Mouse (Mus musculus) heart, embryonic 16.5 days (tissue): ENCODE measurements around the gene Krtap2-4. TPM values are rescaled to one million over a fixed set of nuclear protein-coding genes. Genes with fewer than 3 reads are reported as not detected.

Experiments
- ATAC-seq: fragments of 200-750 bp; cut with Nextera tagmentation; replicated peaks from 2 replicates; pipeline ENCODE4 v1.8.0; 2017; ENCODE audit warnings: moderate number of reproducible peaks; ENCODE audit not compliant: insufficient read depth, low FRiP score; ENCODE audit errors: extremely low read depth
- H3K27ac ChIP-seq: fragments of 300-500 bp; sonication (generic); 2 replicates; pipeline ENCODE4 v1.5.1; 2014; ENCODE audit warnings: mild to moderate bottlenecking, low read length, control low read depth, moderate library complexity
- H3K27me3 ChIP-seq: fragments of 300-500 bp; sonication (generic); 2 replicates; pipeline ENCODE4 v1.6.1; 2014; ENCODE audit warnings: low read length, mixed read lengths; ENCODE audit not compliant: control insufficient read depth, insufficient read depth
- H3K36me3 ChIP-seq: fragments of 300-500 bp; sonication (generic); 2 replicates; pipeline ENCODE4 v1.6.1; 2014; ENCODE audit not compliant: control insufficient read depth, insufficient read depth
- H3K4me1 ChIP-seq: fragments of 300-500 bp; sonication (generic); 2 replicates; pipeline ENCODE4 v1.6.1; 2014; ENCODE audit warnings: low read length, mixed read lengths; ENCODE audit not compliant: control insufficient read depth, insufficient read depth
- H3K4me2 ChIP-seq: fragments of 300-500 bp; sonication (generic); 2 replicates; pipeline ENCODE4 v1.6.1; 2014; ENCODE audit warnings: low read depth, mild to moderate bottlenecking, control low read depth, low read length
- H3K4me3 ChIP-seq: fragments of 300-500 bp; sonication (generic); 2 replicates; pipeline ENCODE4 v1.5.1; 2014; ENCODE audit warnings: mild to moderate bottlenecking, control low read depth, low read length
- H3K9ac ChIP-seq: fragments of 300-500 bp; sonication (generic); 2 replicates; pipeline ENCODE4 v1.6.1; 2014; ENCODE audit warnings: low read length, control low read depth
- H3K9me3 ChIP-seq: fragments of 300-500 bp; sonication (generic); replicated peaks from 2 replicates; pipeline ENCODE4 v1.6.1; 2016; ENCODE audit warnings: low read length; ENCODE audit not compliant: control insufficient read depth
- WGBS: fragments of 180-500 bp; shearing (Covaris S2); extraction: QIAGEN DNeasy Blood & Tissue Kit; methylation state at CpG from one replicate; pipeline ENCODE4 v1.1.7; 2014; 5-methylcytosine and 5-hydroxymethylcytosine counted together
- polyA plus RNA-seq: library from polyadenylated mRNA; unstranded; fragments of >200 nt; fragmentation: Nextera tagmentation; extraction: Ambion mirVana; gene quantifications from 2 replicates; pipeline ENCODE4 v1.2.1, GENCODE M21; 2015

Krtap2-4 gene
- polyA plus RNA-seq, 1 experiment from 2014 or later = not detected

DNA sequence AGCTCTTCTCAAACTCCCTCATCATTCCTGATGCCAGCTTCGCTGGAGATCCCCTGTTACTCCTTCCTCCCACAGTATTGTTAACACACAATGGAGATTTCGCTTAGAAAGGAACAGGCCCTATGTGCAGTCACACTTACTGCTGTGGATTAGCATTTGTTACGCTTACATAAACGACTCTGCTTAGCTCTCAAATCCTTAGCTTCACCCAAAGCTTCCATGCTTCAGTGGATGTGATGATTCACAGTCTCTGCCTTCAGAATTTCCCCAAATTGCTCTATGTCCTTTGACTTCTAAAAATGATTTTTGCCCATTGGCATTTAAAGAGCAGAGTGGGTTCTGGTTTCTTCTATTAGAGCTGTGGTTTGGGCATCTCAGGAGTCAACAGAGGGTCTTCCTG is 41.5 kb downstream of the Krtap2-4 start:
- Histone ChIP-seq H3K36me3 (no peaks in the 10 kb centered on the region), H3K9ac (no peak overlapping the region), H3K4me1 (no peaks in the 10 kb centered on the region), H3K4me2 (no peak overlapping the region), H3K9me3 (no peaks in the 10 kb centered on the region), H3K27ac (no peak overlapping the region), H3K4me3 (no peak overlapping the region), H3K27me3 (no peaks in the 10 kb centered on the region)
- 59% methylated on average over 4 of the region's 4 CpGs for WGBS
- no peak for ATAC-seq

DNA sequence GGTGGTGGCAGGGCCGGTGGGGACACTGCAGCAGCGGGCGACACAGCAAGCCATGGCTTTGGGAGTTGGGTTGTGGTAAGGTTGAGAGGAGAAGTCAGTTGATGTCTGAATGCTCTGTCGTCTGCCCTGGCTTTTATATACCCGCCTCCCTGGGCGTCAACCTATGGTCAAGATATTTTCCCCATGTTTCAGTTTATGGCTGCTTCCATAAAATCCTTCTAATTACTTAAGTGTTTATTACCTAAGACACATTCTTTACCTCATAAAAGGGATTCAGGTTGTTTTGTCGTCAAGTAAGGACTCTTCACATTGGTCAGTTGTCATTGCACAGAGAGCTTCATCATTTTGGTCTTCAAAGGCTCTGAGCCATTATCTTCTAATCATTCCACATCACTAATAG is 48.1 kb downstream of the Krtap2-4 start, which contains the start of gene Krtap3-1:
Krtap3-1 (minus strand) TSS at position 101 of the 400 bp plus-strand sequence.
- Histone ChIP-seq H3K27ac (no peak within 1 kb of the TSS), H3K4me3 (no peak within 1 kb of the TSS), H3K4me2 (no peak within 1 kb of the TSS), H3K27me3 (no peaks in the 10 kb centered on the region), H3K9ac (no peak within 1 kb of the TSS), H3K9me3 (no peaks in the 10 kb centered on the region), H3K36me3 (no peaks in the 10 kb centered on the region), H3K4me1 (no peaks in the 10 kb centered on the region)
- 86% methylated on average over 7 of the region's 7 CpGs for WGBS
- no peak for ATAC-seq

Other genes starting within 250 kb of the Krtap2-4 start
- gene Krt28, start 239.9 kb downstream of the Krtap2-4 start, polyA plus RNA-seq = 0.09 TPM in 1 of 2 replicates, not detected in the other
- gene Krt10, start 225.5 kb downstream of the Krtap2-4 start, polyA plus RNA-seq = 13.2 and 14.1 TPM in 2 replicates
- gene Krt12, start 192.6 kb downstream of the Krtap2-4 start, polyA plus RNA-seq = 0.07 TPM in 1 of 2 replicates, not detected in the other
- 0.54 and 2.5 TPM in 2 replicates for gene Krt20, start 176.7 kb downstream of the Krtap2-4 start, polyA plus RNA-seq
- 0.46 and 0.70 TPM in 2 replicates for gene Krt23, start 121.7 kb downstream of the Krtap2-4 start, polyA plus RNA-seq
- not detected in 2 replicates for gene Krt39, start 93.5 kb downstream of the Krtap2-4 start, polyA plus RNA-seq
- not detected in 2 replicates for gene Krt40, start 71.7 kb downstream of the Krtap2-4 start, polyA plus RNA-seq
- gene Krtap3-3, start 64.0 kb downstream of the Krtap2-4 start, polyA plus RNA-seq = not detected in 2 replicates
- gene Krtap3-2, start 58.0 kb downstream of the Krtap2-4 start, polyA plus RNA-seq = not detected in 2 replicates
- gene Gm11939, start 55.4 kb downstream of the Krtap2-4 start, polyA plus RNA-seq = not detected in 2 replicates
- gene Krtap3-1, start 48.2 kb downstream of the Krtap2-4 start, polyA plus RNA-seq = not detected in 2 replicates
- not detected in 2 replicates for gene Krtap1-5, start 33.8 kb downstream of the Krtap2-4 start, polyA plus RNA-seq
- not detected in 2 replicates for gene Krtap1-4, start 31.2 kb downstream of the Krtap2-4 start, polyA plus RNA-seq
- not detected in 2 replicates for gene Krtap1-3, start 23.5 kb downstream of the Krtap2-4 start, polyA plus RNA-seq
- gene Krtap9-3, start 16.7 kb downstream of the Krtap2-4 start, polyA plus RNA-seq = not detected in 2 replicates
- gene Gm11938, start 11.5 kb downstream of the Krtap2-4 start, polyA plus RNA-seq = not detected in 2 replicates
- gene Gm11937, start 4.7 kb downstream of the Krtap2-4 start, polyA plus RNA-seq = not detected in 2 replicates
- not detected in 2 replicates for gene Gm11562, start 5.6 kb upstream of the Krtap2-4 start, polyA plus RNA-seq
- gene Krtap4-1, start 13.4 kb upstream of the Krtap2-4 start, polyA plus RNA-seq = not detected in 2 replicates
- gene Krtap4-2, start 20.2 kb upstream of the Krtap2-4 start, polyA plus RNA-seq = not detected in 2 replicates
- not detected in 2 replicates for gene Krtap4-7, start 29.2 kb upstream of the Krtap2-4 start, polyA plus RNA-seq
- not detected in 2 replicates for gene Gm11555, start 35.4 kb upstream of the Krtap2-4 start, polyA plus RNA-seq
- not detected in 2 replicates for gene Gm11563, start 44.1 kb upstream of the Krtap2-4 start, polyA plus RNA-seq
- not detected in 2 replicates for gene Krtap4-6, start 51.1 kb upstream of the Krtap2-4 start, polyA plus RNA-seq
- not detected in 2 replicates for gene Gm14190, start 75.9 kb upstream of the Krtap2-4 start, polyA plus RNA-seq
- not detected in 2 replicates for gene Gm14180, start 119.4 kb upstream of the Krtap2-4 start, polyA plus RNA-seq
- not detected in 2 replicates for gene Gm11595, start 158.1 kb upstream of the Krtap2-4 start, polyA plus RNA-seq
- not detected in 2 replicates for gene Krtap4-8, start 165.9 kb upstream of the Krtap2-4 start, polyA plus RNA-seq
- not detected in 2 replicates for gene Krtap4-9, start 170.4 kb upstream of the Krtap2-4 start, polyA plus RNA-seq
- not detected in 2 replicates for gene Gm11596, start 178.6 kb upstream of the Krtap2-4 start, polyA plus RNA-seq
- gene Gm11569, start 184.1 kb upstream of the Krtap2-4 start, polyA plus RNA-seq = not detected in 2 replicates
- not detected in 2 replicates for gene Gm11554, start 189.6 kb upstream of the Krtap2-4 start, polyA plus RNA-seq
- gene Krtap4-13, start 195.0 kb upstream of the Krtap2-4 start, polyA plus RNA-seq = not detected in 2 replicates
- not detected in 2 replicates for gene Gm11564, start 200.8 kb upstream of the Krtap2-4 start, polyA plus RNA-seq
- not detected in 2 replicates for gene 2300003K06Rik, start 223.2 kb upstream of the Krtap2-4 start, polyA plus RNA-seq
- not detected in 2 replicates for gene Krtap4-16, start 236.8 kb upstream of the Krtap2-4 start, polyA plus RNA-seq
- gene Gm11568, start 243.1 kb upstream of the Krtap2-4 start, polyA plus RNA-seq = not detected in 2 replicates
- gene Gm11559, start 249.6 kb upstream of the Krtap2-4 start, polyA plus RNA-seq = not detected in 2 replicates